Mouse (Mus musculus) cerebellum, adult 2 months (tissue): Measurements from ENCODE around the gene Cyba. TPM values are rescaled to one million over a fixed set of nuclear protein-coding genes. Genes with fewer than 3 reads are reported as not detected.

ENCODE experiments used
- DNase-seq, 2 experiments: peaks; one replicate each; pipeline ENCODE4 v3.0.0; 2021
- H3K27ac ChIP-seq: fragments of 200-500 bp; 2 replicates; pipeline ENCODE4 v1.5.1; 2012; ENCODE audit warnings: low read length, control low read depth, inconsistent platforms; ENCODE audit not compliant: insufficient read depth
- H3K27me3 ChIP-seq: fragments of 200-500 bp; 2 replicates; pipeline ENCODE4 v1.6.1; 2012; ENCODE audit warnings: inconsistent platforms, mild to moderate bottlenecking, low read length, moderate library complexity; ENCODE audit not compliant: control insufficient read depth, insufficient read depth
- H3K4me1 ChIP-seq: fragments of 200-500 bp; 2 replicates; pipeline ENCODE4 v1.6.1; 2011; ENCODE audit warnings: low read length; ENCODE audit not compliant: control insufficient read depth, insufficient read depth
- H3K4me3 ChIP-seq: fragments of 200-500 bp; replicated peaks from 2 replicates; pipeline ENCODE3; 2011; ENCODE audit warnings: mild to moderate bottlenecking, low read depth, low read length, control low read depth; ENCODE audit not compliant: insufficient read depth
- CTCF ChIP-seq: fragments of 200-500 bp; IDR thresholded peaks from 2 replicates; pipeline ENCODE4 v1.5.1; 2011; ENCODE audit warnings: low read depth, mild to moderate bottlenecking, control low read depth, low read length, moderate library complexity, borderline replicate concordance; ENCODE audit not compliant: insufficient read depth
- POLR2A ChIP-seq: fragments of 200-500 bp; IDR thresholded peaks from 2 replicates; pipeline ENCODE4 v1.6.1; 2011; ENCODE audit warnings: low read length, control low read depth, borderline replicate concordance; ENCODE audit not compliant: insufficient read depth
- WGBS: fragments of 180-500 bp; shearing (Covaris S2); methylation state at CpG from one replicate; pipeline ENCODE4 v1.1.7; 2018; 5-methylcytosine and 5-hydroxymethylcytosine counted together
- polyA plus RNA-seq: library from polyadenylated mRNA; depleted of rRNA; stranded (reverse); fragments of >200 nt; gene quantifications from 2 replicates; pipeline ENCODE4 v1.2.3, GENCODE M21; 2012

Cyba gene
- polyA plus RNA-seq, 1 experiment = 12.0 TPM

- no peak overlapping the region for H3K27ac ChIP-seq
- H3K4me3 ChIP-seq = no peak overlapping the region
- WGBS = 76% methylated on average over 13 of the region's 13 CpGs
These were observed 35.1 kb upstream of the Cyba start for GRCm38 (mm10) chr8:122467816-122468215.

GRCm38 (mm10) chr8:122464985-122465384 is 32.3 kb upstream of the Cyba start:
- no peak for TF ChIP-seq POLR2A
- no peak for TF ChIP-seq CTCF
- no peak for DNase-seq
- peaks cover 5% of the 10 kb centered on the region; the same call in 1 of the 2 replicates for H3K4me1 ChIP-seq
- no peak overlapping the region for H3K4me3 ChIP-seq
- WGBS = 68% methylated on average over 7 of the region's 7 CpGs
- no peak overlapping the region for H3K27ac ChIP-seq
- no peaks in the 10 kb centered on the region for H3K27me3 ChIP-seq

More at GRCm38 (mm10) chr8:122467816-122468215, 35.1 kb upstream of the Cyba start:
- no peaks in the 10 kb centered on the region for H3K4me1 ChIP-seq
- no peaks in the 10 kb centered on the region for H3K27me3 ChIP-seq
- DNase-seq = no peak
- TF ChIP-seq CTCF = no peak
- TF ChIP-seq POLR2A = no peak

- H3K27me3 ChIP-seq = no peaks in the 10 kb centered on the region
- no peak for DNase-seq
- peaks cover 5% of the 10 kb centered on the region; the same call in 1 of the 2 replicates for H3K4me1 ChIP-seq
- H3K27ac ChIP-seq = no peak overlapping the region
- TF ChIP-seq CTCF = no peak
- TF ChIP-seq POLR2A = no peak
- whole genome bisulfite sequencing = 63% methylated on average over 12 of the region's 12 CpGs
- no peak overlapping the region for H3K4me3 ChIP-seq
These were observed 31.2 kb upstream of the Cyba start for GRCm38 (mm10) chr8:122463651-122464640.

- Histone ChIP-seq H3K27ac (no peak overlapping the region), H3K4me1 (peaks cover 5% of the 10 kb centered on the region; the same call in 1 of the 2 replicates), H3K27me3 (no peaks in the 10 kb centered on the region), H3K4me3 (no peak overlapping the region)
- 78% methylated on average over 8 of the region's 8 CpGs for WGBS
- no peak for DNase-seq
- no peak for TF ChIP-seq POLR2A
- no peak for TF ChIP-seq CTCF
These were observed 29.8 kb upstream of the Cyba start for GRCm38 (mm10) chr8:122462510-122462909.

GRCm38 (mm10) chr8:122461473-122462148 is 28.9 kb upstream of the Cyba start:
- peaks cover 5% of the 10 kb centered on the region; the same call in 1 of the 2 replicates for H3K4me1 ChIP-seq
- no peaks in the 10 kb centered on the region for H3K27me3 ChIP-seq
- 64% methylated on average over 11 of the region's 11 CpGs for WGBS

GRCm38 (mm10) chr8:122460524-122461472 is 28.1 kb upstream of the Cyba start, which contains the start of gene Snai3:
Gene Snai3 (minus strand): TSS chr8:122460733.
- Histone ChIP-seq H3K4me3 (peak within 1 kb of the TSS; percentile 45), H3K27ac (no peak within 1 kb of the TSS), H3K27me3 (no peaks in the 10 kb centered on the region), H3K4me1 (peaks cover 5% of the 10 kb centered on the region; the same call in 1 of the 2 replicates)
- no peak for TF ChIP-seq CTCF
- 5% methylated on average over 56 of the region's 56 CpGs for WGBS
- DNase-seq = peak; percentile 72 to 78

More at GRCm38 (mm10) chr8:122461473-122462148, 28.9 kb upstream of the Cyba start:
- no peak for DNase-seq
- Histone ChIP-seq H3K4me3 (no peak overlapping the region), H3K27ac (no peak overlapping the region)
- TF ChIP-seq POLR2A (no peak), CTCF (no peak)

GRCm38 (mm10) chr8:122459990-122460389 is 27.3 kb upstream of the Cyba start:
- no peak for DNase-seq
- WGBS = 22% methylated on average over 7 of the region's 7 CpGs
- Histone ChIP-seq H3K4me3 (peak overlapping the region; percentile 42), H3K4me1 (peaks cover 5% of the 10 kb centered on the region; the same call in 1 of the 2 replicates), H3K27ac (no peak overlapping the region), H3K27me3 (no peaks in the 10 kb centered on the region)
- TF ChIP-seq POLR2A = no peak
- no peak for TF ChIP-seq CTCF
